Mouse (Mus musculus) embryonic facial prominence, embryonic 12.5 days (tissue): Measurements from ENCODE around the gene Cela3b. TPM values are rescaled to one million over a fixed set of nuclear protein-coding genes. Genes with fewer than 3 reads are reported as not detected.

Experiments used
- ATAC-seq: fragments of 200-750 bp; cut with Nextera tagmentation; 2 replicates; pipeline ENCODE4 v1.8.0; 2017; ENCODE audit not compliant: insufficient number of reproducible peaks, insufficient read depth, low FRiP score, low TSS enrichment
- H3K27ac ChIP-seq: fragments of 300-500 bp; sonication (generic); 2 replicates; pipeline ENCODE4 v1.5.1; 2016; ENCODE audit warnings: mild to moderate bottlenecking
- H3K27me3 ChIP-seq: fragments of 300-500 bp; sonication (generic); 2 replicates; pipeline ENCODE4 v1.6.1; 2016; ENCODE audit warnings: mild to moderate bottlenecking, moderate library complexity
- H3K36me3 ChIP-seq: fragments of 300-500 bp; sonication (generic); 2 replicates; pipeline ENCODE4 v1.6.1; 2016; ENCODE audit warnings: mild to moderate bottlenecking
- H3K4me1 ChIP-seq: fragments of 300-500 bp; sonication (generic); 2 replicates; pipeline ENCODE4 v1.6.1; 2016
- H3K4me2 ChIP-seq: fragments of 300-500 bp; sonication (generic); replicated peaks from 2 replicates; pipeline ENCODE4 v1.6.1; 2016; ENCODE audit warnings: mild to moderate bottlenecking, moderate library complexity
- H3K4me3 ChIP-seq: fragments of 300-500 bp; sonication (generic); 2 replicates; pipeline ENCODE4 v1.5.1; 2016; ENCODE audit warnings: mild to moderate bottlenecking
- H3K9ac ChIP-seq: fragments of 300-500 bp; sonication (generic); 2 replicates; pipeline ENCODE4 v1.6.1; 2016; ENCODE audit warnings: mild to moderate bottlenecking, moderate library complexity
- H3K9me3 ChIP-seq: fragments of 300-500 bp; sonication (generic); 2 replicates; pipeline ENCODE4 v1.6.1; 2016; ENCODE audit warnings: mild to moderate bottlenecking, moderate library complexity
- WGBS: fragments of 180-500 bp; shearing (Covaris S2); methylation state at CpG from one replicate; pipeline ENCODE4 v1.1.7; 2016; 5-methylcytosine and 5-hydroxymethylcytosine counted together
- polyA plus RNA-seq: library from polyadenylated mRNA; unstranded; fragments of >200 nt; fragmentation: Nextera tagmentation; extraction: Ambion mirVana; gene quantifications from 2 replicates; pipeline ENCODE4 v1.2.1, GENCODE M21; 2016

The Cela3b gene
- polyA plus RNA-seq, result not detected in 2 replicates

- Histone ChIP-seq H3K4me1 (no peaks in the 10 kb centered on the region), H3K36me3 (no peaks in the 10 kb centered on the region), H3K4me3 (no peak within 1 kb of the TSS), H3K9ac (no peak within 1 kb of the TSS), H3K27me3 (no peaks in the 10 kb centered on the region), H3K9me3 (no peaks in the 10 kb centered on the region), H3K27ac (no peak within 1 kb of the TSS), H3K4me2 (no peak within 1 kb of the TSS)
- ATAC-seq, result no peak
- 94% methylated on average over 4 of the region's 4 CpGs for WGBS
Observed at GRCm38 (mm10) chr4:137430502-137430901, at the start of gene Cela3b. TSS of gene Cela3b (minus strand) at chr4:137430540.

GRCm38 (mm10) chr4:137479757-137480156 is 49.4 kb upstream of the Cela3b start:
- Histone ChIP-seq H3K4me2 (no peak overlapping the region), H3K4me3 (no peak overlapping the region), H3K9me3 (no peaks in the 10 kb centered on the region), H3K9ac (no peak overlapping the region), H3K27ac (peak overlapping the region; percentile 77; the same call in 1 of the 2 replicates), H3K36me3 (no peaks in the 10 kb centered on the region), H3K27me3 (peaks cover 7% of the 10 kb centered on the region; the same call in 1 of the 2 replicates), H3K4me1 (peaks cover 81% of the 10 kb centered on the region)
- 4% methylated on average over 6 of the region's 6 CpGs for WGBS
- ATAC-seq, result no peak

- H3K27ac ChIP-seq, result peak overlapping the region; percentile 52
- H3K9ac ChIP-seq, result no peak overlapping the region
- H3K4me1 ChIP-seq, result peaks cover 85% of the 10 kb centered on the region
- H3K36me3 ChIP-seq, result no peaks in the 10 kb centered on the region
- no peak overlapping the region for H3K4me2 ChIP-seq
- 65% methylated on average over 5 of the region's 5 CpGs for WGBS
- H3K9me3 ChIP-seq, result no peaks in the 10 kb centered on the region
- H3K27me3 ChIP-seq, result peaks cover 7% of the 10 kb centered on the region; the same call in 1 of the 2 replicates
- no peak overlapping the region for H3K4me3 ChIP-seq
- ATAC-seq, result no peak
Observed at GRCm38 (mm10) chr4:137478306-137478705, 48.0 kb upstream of the Cela3b start.

- H3K36me3 ChIP-seq, result no peaks in the 10 kb centered on the region
- 0 out of 2 replicates have a peak overlapping the region, but pooled peaks have one; percentile 37 for H3K4me2 ChIP-seq
- no peaks in the 10 kb centered on the region for H3K9me3 ChIP-seq
- peaks cover 7% of the 10 kb centered on the region; the same call in 1 of the 2 replicates for H3K27me3 ChIP-seq
- H3K9ac ChIP-seq, result no peak overlapping the region
- ATAC-seq, result no peak
- peaks cover 90% of the 10 kb centered on the region for H3K4me1 ChIP-seq
- H3K4me3 ChIP-seq, result no peak overlapping the region
- 50% methylated on average over 6 of the region's 6 CpGs for WGBS
- H3K27ac ChIP-seq, result peak overlapping the region; percentile 13; the same call in 1 of the 2 replicates
Observed at GRCm38 (mm10) chr4:137477611-137478010, 47.3 kb upstream of the Cela3b start.

- no peak for ATAC-seq
- 11% methylated on average over 17 of the region's 17 CpGs for WGBS
- H3K27ac ChIP-seq, result no peak overlapping the region; the same call in 1 of the 2 replicates
Observed at GRCm38 (mm10) chr4:137476761-137477237, 46.5 kb upstream of the Cela3b start.

GRCm38 (mm10) chr4:137476065-137476760 is 45.9 kb upstream of the Cela3b start:
- peaks cover 82% of the 10 kb centered on the region for H3K4me1 ChIP-seq
- no peaks in the 10 kb centered on the region for H3K9me3 ChIP-seq
- peak overlapping the region; percentile 24; the same call in 1 of the 2 replicates for H3K9ac ChIP-seq
- 24% methylated on average over 10 of the region's 10 CpGs for whole genome bisulfite sequencing
- peak overlapping the region; percentile 51 for H3K27ac ChIP-seq
- no peaks in the 10 kb centered on the region for H3K36me3 ChIP-seq
- peak overlapping the region; percentile 10; the same call in 1 of the 2 replicates for H3K4me3 ChIP-seq
- ATAC-seq, result no peak
- peak overlapping the region; percentile 37 for H3K4me2 ChIP-seq
- H3K27me3 ChIP-seq, result peaks cover 7% of the 10 kb centered on the region; the same call in 1 of the 2 replicates

More at GRCm38 (mm10) chr4:137476761-137477237, 46.5 kb upstream of the Cela3b start:
- Histone ChIP-seq H3K4me1 (peaks cover 82% of the 10 kb centered on the region), H3K27me3 (peaks cover 7% of the 10 kb centered on the region; the same call in 1 of the 2 replicates), H3K4me3 (peak overlapping the region; percentile 10; the same call in 1 of the 2 replicates), H3K9me3 (no peaks in the 10 kb centered on the region), H3K36me3 (no peaks in the 10 kb centered on the region), H3K4me2 (peak overlapping the region; percentile 37), H3K9ac (peak overlapping the region; percentile 24; the same call in 1 of the 2 replicates)

- Histone ChIP-seq H3K9me3 (no peaks in the 10 kb centered on the region), H3K36me3 (no peaks in the 10 kb centered on the region), H3K27me3 (peaks cover 7% of the 10 kb centered on the region; the same call in 1 of the 2 replicates), H3K4me2 (no peak overlapping the region), H3K9ac (no peak overlapping the region), H3K4me3 (no peak overlapping the region), H3K4me1 (peaks cover 82% of the 10 kb centered on the region), H3K27ac (0 out of 2 replicates have a peak overlapping the region, but pooled peaks have one; percentile 51)
- ATAC-seq, result no peak
- WGBS, result 84% methylated on average over 13 of the region's 13 CpGs
Observed at GRCm38 (mm10) chr4:137475271-137476050, 45.1 kb upstream of the Cela3b start.

- 92% methylated on average over 7 of the region's 7 CpGs for WGBS
- Histone ChIP-seq H3K4me2 (no peak overlapping the region), H3K36me3 (no peaks in the 10 kb centered on the region), H3K9me3 (no peaks in the 10 kb centered on the region), H3K4me1 (peaks cover 82% of the 10 kb centered on the region), H3K4me3 (no peak overlapping the region), H3K27ac (no peak overlapping the region), H3K9ac (no peak overlapping the region), H3K27me3 (peaks cover 7% of the 10 kb centered on the region; the same call in 1 of the 2 replicates)
- ATAC-seq, result no peak
Observed at GRCm38 (mm10) chr4:137474694-137475093, 44.4 kb upstream of the Cela3b start.

GRCm38 (mm10) chr4:137473701-137474388 is 43.5 kb upstream of the Cela3b start:
- Histone ChIP-seq H3K27ac (peak overlapping the region; percentile 60), H3K27me3 (peaks cover 7% of the 10 kb centered on the region; the same call in 1 of the 2 replicates), H3K4me3 (no peak overlapping the region), H3K36me3 (no peaks in the 10 kb centered on the region), H3K4me2 (0 out of 2 replicates have a peak overlapping the region, but pooled peaks have one; percentile 5), H3K9ac (peak overlapping the region; percentile 19; the same call in 1 of the 2 replicates), H3K9me3 (no peaks in the 10 kb centered on the region), H3K4me1 (peaks cover 82% of the 10 kb centered on the region)
- 62% methylated on average over 18 of the region's 18 CpGs for WGBS
- no peak for ATAC-seq

GRCm38 (mm10) chr4:137473240-137473639 is 42.9 kb upstream of the Cela3b start:
- ATAC-seq, result no peak
- Histone ChIP-seq H3K4me3 (no peak overlapping the region), H3K36me3 (no peaks in the 10 kb centered on the region), H3K27me3 (peaks cover 7% of the 10 kb centered on the region; the same call in 1 of the 2 replicates), H3K9me3 (no peaks in the 10 kb centered on the region), H3K4me2 (0 out of 2 replicates have a peak overlapping the region, but pooled peaks have one; percentile 5), H3K9ac (no peak overlapping the region), H3K4me1 (peaks cover 76% of the 10 kb centered on the region), H3K27ac (no peak overlapping the region)
- 83% methylated on average over 8 of the region's 8 CpGs for WGBS

GRCm38 (mm10) chr4:137471326-137471725 is 41.0 kb upstream of the Cela3b start:
- Histone ChIP-seq H3K4me1 (peaks cover 65% of the 10 kb centered on the region), H3K4me3 (0 out of 2 replicates have a peak overlapping the region, but pooled peaks have one; percentile 51), H3K4me2 (peak overlapping the region; percentile 64), H3K9me3 (no peaks in the 10 kb centered on the region), H3K27ac (peak overlapping the region; percentile 67), H3K36me3 (no peaks in the 10 kb centered on the region), H3K27me3 (no peaks in the 10 kb centered on the region), H3K9ac (no peak overlapping the region)
- 57% methylated on average over 8 of the region's 8 CpGs for WGBS
- ATAC-seq, result no peak
